Mouse (Mus musculus): ENCODE measurements around the gene Il2rb.

- TF ChIP-seq CTCF (IDR thresholded peaks at IDR 0.05; ENCODE audit: extremely low read depth, insufficient read depth, insufficient read length, insufficient replicate concordance) = no peak
- no peak for TF ChIP-seq POLR2A (IDR thresholded peaks at IDR 0.05; ENCODE audit: low read depth, low read length)
Observed at GRCm38 (mm10) chr15:78493401-78494010, 1.6 kb downstream of the Il2rb start.
